Mouse (Mus musculus): ENCODE results near the gene Tbc1d10c.

DNA sequence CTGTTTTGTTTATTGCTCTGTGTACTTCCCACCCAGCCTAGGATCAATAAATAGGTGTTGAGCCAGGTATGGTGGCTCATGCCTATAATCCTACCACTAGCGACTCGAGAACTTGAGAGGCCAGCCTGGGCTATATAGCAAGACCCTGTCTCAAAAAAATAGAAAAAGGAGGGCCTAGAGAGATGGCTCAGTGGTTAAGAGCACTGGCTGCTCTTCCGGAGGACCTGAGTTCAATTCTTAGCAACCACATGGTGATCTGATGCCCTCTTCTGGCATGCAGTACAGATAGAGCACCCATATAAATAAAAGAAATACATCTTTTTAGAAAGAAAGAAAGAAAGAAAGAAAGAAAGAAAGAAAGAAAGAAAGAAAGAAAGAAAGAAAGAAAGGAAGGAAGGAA, 12.1 kb upstream of the Tbc1d10c start:
- no peak for TF ChIP-seq POLR2A (IDR thresholded peaks at IDR 0.05; ENCODE audit: low read depth, low read length)
- no peak for TF ChIP-seq CTCF (conservative IDR thresholded peaks at IDR 0.05; ENCODE audit: insufficient read depth, insufficient read length, low read depth, low read length)

All from kidney, adult 2 months (tissue).